Mouse (Mus musculus) liver, embryonic 11.5 days (tissue): ENCODE measurements around the gene Lexm. TPM values are rescaled to one million over a fixed set of nuclear protein-coding genes. Genes with fewer than 3 reads are reported as not detected.
A peak's percentile ranks its signal among the peaks of the same experiment; 100 is the strongest.

Experiments used
- ATAC-seq: fragments of 200-750 bp; cut with Nextera tagmentation; replicated peaks from 2 replicates; pipeline ENCODE4 v1.8.0; 2017; ENCODE audit warnings: moderate number of reproducible peaks, mild to moderate bottlenecking, moderate TSS enrichment, moderate library complexity; ENCODE audit not compliant: low FRiP score
- DNase-seq: peaks from one replicate; pipeline ENCODE4 v3.0.0-alpha.2; 2017; ENCODE audit warnings: low spot score
- H3K27ac ChIP-seq: fragments of 300-500 bp; sonication (generic); 2 replicates; pipeline ENCODE4 v1.5.1; 2014; ENCODE audit warnings: mild to moderate bottlenecking, low read depth, low read length, control low read depth
- H3K27me3 ChIP-seq: fragments of 300-500 bp; sonication (generic); replicated peaks from 2 replicates; pipeline ENCODE4 v1.6.1; 2014; ENCODE audit warnings: low read length, mixed read lengths; ENCODE audit not compliant: control insufficient read depth, insufficient read depth
- H3K36me3 ChIP-seq: fragments of 300-500 bp; sonication (generic); 2 replicates; pipeline ENCODE4 v1.6.1; 2014; ENCODE audit warnings: mild to moderate bottlenecking, low read length, moderate library complexity, mixed read lengths; ENCODE audit not compliant: control insufficient read depth, insufficient read depth
- H3K4me1 ChIP-seq: fragments of 300-500 bp; sonication (generic); replicated peaks from 2 replicates; pipeline ENCODE4 v1.6.1; 2014; ENCODE audit warnings: low read length, mixed read lengths; ENCODE audit not compliant: control insufficient read depth, insufficient read depth
- H3K4me2 ChIP-seq: fragments of 300-500 bp; sonication (generic); 2 replicates; pipeline ENCODE4 v1.6.1; 2014; ENCODE audit warnings: mild to moderate bottlenecking, control low read depth, moderate library complexity
- H3K4me3 ChIP-seq: fragments of 300-500 bp; sonication (generic); 2 replicates; pipeline ENCODE4 v1.5.1; 2014; ENCODE audit warnings: low read depth, low read length, control low read depth
- H3K9ac ChIP-seq: fragments of 300-500 bp; sonication (generic); 2 replicates; pipeline ENCODE4 v1.6.1; 2014; ENCODE audit warnings: low read depth, low read length, control low read depth
- H3K9me3 ChIP-seq: fragments of 300-500 bp; sonication (generic); 2 replicates; pipeline ENCODE4 v1.6.1; 2016; ENCODE audit warnings: low read length, inconsistent platforms, mixed read lengths; ENCODE audit not compliant: control insufficient read depth
- WGBS: fragments of 180-500 bp; shearing (Covaris S2); extraction: QIAGEN DNeasy Blood & Tissue Kit; methylation state at CpG from one replicate; pipeline ENCODE4 v1.1.7; 2014; 5-methylcytosine and 5-hydroxymethylcytosine counted together
- polyA plus RNA-seq: library from polyadenylated mRNA; unstranded; fragments of >200 nt; fragmentation: Nextera tagmentation; extraction: Ambion mirVana; gene quantifications from 2 replicates; pipeline ENCODE4 v1.2.1, GENCODE M21; 2014

Lexm gene
- 0.30 and 0.52 TPM in 2 replicates for polyA plus RNA-seq

DNA sequence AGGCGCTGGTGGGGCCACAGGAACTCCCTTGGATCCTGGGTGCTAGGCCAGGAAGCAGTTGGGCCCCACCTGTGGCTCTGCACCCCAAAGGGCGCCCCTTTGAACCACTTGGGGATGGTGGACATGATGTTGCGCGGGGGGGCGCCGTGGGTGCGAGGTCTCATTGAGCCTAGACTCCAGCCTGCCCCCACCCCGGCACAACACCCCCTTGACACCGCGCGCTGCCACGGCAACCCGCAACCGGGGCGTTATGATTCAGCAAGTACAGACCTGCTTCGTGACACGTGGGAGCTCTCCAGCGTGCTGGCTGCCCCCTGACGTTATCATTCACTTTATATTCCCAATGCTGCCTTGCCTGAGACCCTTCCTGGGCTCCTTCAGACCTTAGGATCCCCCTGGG lies at the start of gene Lexm:
Gene Lexm (minus strand): TSS at position 186 of the 400 bp plus-strand sequence.
- H3K4me1 ChIP-seq, result peaks cover 7% of the 10 kb centered on the region
- H3K36me3 ChIP-seq, result no peaks in the 10 kb centered on the region
- no peak within 1 kb of the TSS for H3K27ac ChIP-seq
- peaks cover 17% of the 10 kb centered on the region for H3K27me3 ChIP-seq
- peak within 1 kb of the TSS; percentile 29 for H3K4me3 ChIP-seq
- no peaks in the 10 kb centered on the region for H3K9me3 ChIP-seq
- ATAC-seq (no peak), DNase-seq (no peak)
- peak within 1 kb of the TSS; percentile 58 for H3K4me2 ChIP-seq
- 3% methylated on average over 19 of the region's 19 CpGs for WGBS
- H3K9ac ChIP-seq, result no peak within 1 kb of the TSS

DNA sequence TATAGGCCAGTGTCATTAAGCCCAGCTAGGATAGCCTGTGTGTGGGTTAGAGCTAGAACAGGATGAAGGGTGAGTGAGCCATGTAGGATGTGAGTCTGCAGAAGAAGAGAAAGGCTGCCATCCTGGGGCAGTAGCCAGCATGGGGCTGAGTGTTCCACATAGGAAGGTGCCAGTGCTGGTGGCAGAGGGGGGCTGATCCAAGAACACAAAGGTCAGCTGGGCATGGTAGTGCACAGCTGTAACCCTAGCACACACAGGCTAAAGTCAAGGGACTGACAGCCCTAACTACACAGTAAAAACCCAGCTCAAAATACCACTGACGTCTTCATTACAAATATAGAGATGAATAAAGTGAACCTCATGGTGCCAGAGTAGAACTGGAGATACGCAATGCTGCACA lies 49.5 kb upstream of the Lexm start:
- no peaks in the 10 kb centered on the region for H3K27me3 ChIP-seq
- H3K9me3 ChIP-seq, result no peaks in the 10 kb centered on the region
- H3K4me2 ChIP-seq, result no peak overlapping the region
- ATAC-seq (no peak), DNase-seq (no peak)
- WGBS, result 89% methylated on average over 2 of the region's 2 CpGs
- H3K9ac ChIP-seq, result no peak overlapping the region
- H3K4me1 ChIP-seq, result no peaks in the 10 kb centered on the region
- H3K36me3 ChIP-seq, result peaks cover 70% of the 10 kb centered on the region
- H3K27ac ChIP-seq, result no peak overlapping the region
- no peak overlapping the region for H3K4me3 ChIP-seq

- ATAC-seq, result no peak
- 89% methylated on average over 10 of the region's 10 CpGs for WGBS
- no peak overlapping the region for H3K4me3 ChIP-seq
Observed at GRCm38 (mm10) chr4:106665673-106666072, 48.6 kb upstream of the Lexm start.

DNA sequence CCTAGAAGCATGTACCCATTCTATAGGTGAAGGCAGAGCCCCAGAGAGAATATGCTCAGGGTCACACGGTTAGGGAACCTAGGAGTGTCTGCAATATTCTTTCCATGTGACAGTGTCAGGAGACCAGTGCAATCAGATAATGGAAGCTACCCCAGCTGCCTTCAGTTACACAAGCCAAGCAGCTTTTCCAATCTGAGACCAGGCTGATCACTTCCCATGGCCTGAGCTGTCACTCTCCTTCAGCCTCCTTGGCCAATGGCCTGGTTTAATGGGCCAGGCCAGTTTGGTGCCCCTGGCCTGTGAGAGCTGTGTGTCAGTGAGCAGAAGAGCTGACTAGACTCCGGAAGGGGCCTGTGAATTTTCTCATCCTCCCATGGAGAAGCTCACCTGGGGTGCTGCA lies 48.2 kb upstream of the Lexm start:
- Histone ChIP-seq H3K4me1 (no peaks in the 10 kb centered on the region), H3K27ac (no peak overlapping the region), H3K36me3 (peaks cover 66% of the 10 kb centered on the region), H3K4me2 (no peak overlapping the region), H3K9ac (no peak overlapping the region), H3K9me3 (no peaks in the 10 kb centered on the region), H3K4me3 (no peak overlapping the region), H3K27me3 (no peaks in the 10 kb centered on the region)
- 96% methylated on average over 2 of the region's 2 CpGs for WGBS
- ATAC-seq (no peak), DNase-seq (no peak)

More at GRCm38 (mm10) chr4:106665673-106666072, 48.6 kb upstream of the Lexm start:
- no peak overlapping the region for H3K9ac ChIP-seq
- no peak overlapping the region for H3K4me2 ChIP-seq
- no peak for DNase-seq
- no peaks in the 10 kb centered on the region for H3K27me3 ChIP-seq
- H3K9me3 ChIP-seq, result no peaks in the 10 kb centered on the region
- no peaks in the 10 kb centered on the region for H3K4me1 ChIP-seq
- H3K36me3 ChIP-seq, result peaks cover 66% of the 10 kb centered on the region
- H3K27ac ChIP-seq, result no peak overlapping the region

DNA sequence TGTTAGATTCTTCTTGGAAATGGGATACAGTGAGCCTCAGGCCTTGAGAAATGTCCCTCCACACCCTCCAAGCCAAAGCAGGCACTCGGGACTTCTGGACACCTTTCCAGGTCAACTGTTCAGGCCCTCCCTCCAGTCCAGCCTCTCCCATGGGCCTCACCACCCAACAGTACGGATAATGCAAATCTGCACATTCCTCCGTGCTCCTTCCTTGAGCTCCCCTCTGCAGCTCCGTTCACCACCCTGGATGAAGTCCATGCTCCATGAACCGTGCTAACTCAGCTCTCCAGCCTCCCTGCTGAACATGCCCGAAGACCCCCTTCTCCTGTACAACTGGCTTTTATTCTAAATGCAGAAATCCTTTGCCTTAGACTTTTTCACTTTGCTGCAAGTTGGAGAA lies 47.7 kb upstream of the Lexm start:
- H3K9ac ChIP-seq, result no peak overlapping the region
- WGBS, result 88% methylated on average over 6 of the region's 6 CpGs
- H3K27ac ChIP-seq, result no peak overlapping the region
- no peaks in the 10 kb centered on the region for H3K4me1 ChIP-seq
- H3K27me3 ChIP-seq, result no peaks in the 10 kb centered on the region
- no peak for DNase-seq
- H3K4me2 ChIP-seq, result no peak overlapping the region
- no peak overlapping the region for H3K4me3 ChIP-seq
- H3K9me3 ChIP-seq, result no peaks in the 10 kb centered on the region
- no peak for ATAC-seq
- H3K36me3 ChIP-seq, result peaks cover 65% of the 10 kb centered on the region

DNA sequence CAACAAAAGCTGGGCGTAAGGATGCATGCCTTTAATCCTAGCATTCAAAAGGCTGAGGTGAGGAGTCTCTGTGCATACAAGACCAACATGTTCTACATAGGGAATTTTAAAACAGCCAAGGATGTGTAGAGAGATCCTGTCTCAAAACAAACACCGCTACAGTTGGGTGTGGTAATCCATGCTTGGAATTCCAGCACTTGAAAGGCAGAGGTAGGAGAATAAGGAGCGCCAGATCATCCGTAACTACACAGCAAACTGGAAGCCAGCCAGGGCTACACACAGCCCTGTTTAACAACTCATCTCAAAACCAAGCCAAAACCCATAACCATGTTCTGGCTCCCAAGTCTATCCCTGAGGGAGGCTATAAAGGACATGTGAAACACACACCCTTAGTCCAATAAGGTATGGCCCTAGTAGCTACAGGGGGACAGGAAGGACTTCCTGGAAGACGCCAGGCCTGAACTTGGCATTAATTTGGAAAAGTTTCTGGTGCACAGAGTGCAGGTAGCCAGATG lies 47.0 kb upstream of the Lexm start:
- DNase-seq (no peak), ATAC-seq (no peak)
- 88% methylated on average over 5 of the region's 5 CpGs for WGBS
- no peak overlapping the region for H3K27ac ChIP-seq
- no peaks in the 10 kb centered on the region for H3K9me3 ChIP-seq
- H3K36me3 ChIP-seq, result peaks cover 65% of the 10 kb centered on the region
- H3K4me1 ChIP-seq, result no peaks in the 10 kb centered on the region
- no peak overlapping the region for H3K4me2 ChIP-seq
- H3K4me3 ChIP-seq, result no peak overlapping the region
- no peak overlapping the region for H3K9ac ChIP-seq
- no peaks in the 10 kb centered on the region for H3K27me3 ChIP-seq

- no peak overlapping the region for H3K4me3 ChIP-seq
- DNase-seq (no peak), ATAC-seq (no peak)
- H3K36me3 ChIP-seq, result peaks cover 17% of the 10 kb centered on the region
- no peaks in the 10 kb centered on the region for H3K27me3 ChIP-seq
- no peak overlapping the region for H3K9ac ChIP-seq
- no peak overlapping the region for H3K27ac ChIP-seq
- WGBS, result 91% methylated on average over 10 of the region's 10 CpGs
- no peak overlapping the region for H3K4me2 ChIP-seq
- H3K4me1 ChIP-seq, result peaks cover 5% of the 10 kb centered on the region
- no peaks in the 10 kb centered on the region for H3K9me3 ChIP-seq
Observed at GRCm38 (mm10) chr4:106655681-106656080, 38.6 kb upstream of the Lexm start.

DNA sequence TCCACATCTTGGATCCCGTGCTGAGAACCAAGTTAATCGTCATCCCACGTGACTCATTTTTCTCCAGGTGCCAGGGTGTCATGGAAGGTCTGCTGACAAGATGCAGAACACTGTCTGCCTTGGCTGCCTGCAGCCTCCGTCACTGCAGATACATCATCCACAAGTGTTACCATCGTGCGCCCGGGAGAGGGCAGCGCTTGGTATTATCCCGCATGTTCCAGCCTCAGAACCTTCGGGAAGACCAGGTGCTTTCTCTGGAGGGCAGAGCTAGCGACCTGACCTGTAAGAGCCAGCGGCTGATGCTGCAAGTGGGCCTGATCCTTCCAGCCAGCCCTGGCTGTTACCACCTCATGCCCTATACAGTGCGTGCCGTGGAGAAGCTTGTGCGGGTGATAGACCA lies 36.0 kb upstream of the Lexm start:
- no peak for ATAC-seq

GRCm38 (mm10) chr4:106652546-106652945 lies 35.5 kb upstream of the Lexm start:
- Histone ChIP-seq H3K27me3 (no peaks in the 10 kb centered on the region), H3K4me3 (no peak overlapping the region), H3K27ac (no peak overlapping the region), H3K9ac (no peak overlapping the region), H3K4me1 (peaks cover 5% of the 10 kb centered on the region), H3K4me2 (no peak overlapping the region), H3K36me3 (peaks cover 2% of the 10 kb centered on the region; the same call in 1 of the 2 replicates), H3K9me3 (no peaks in the 10 kb centered on the region)
- 81% methylated on average over 3 of the region's 3 CpGs for WGBS
- DNase-seq, result no peak
- no peak for ATAC-seq

More for the DNA sequence above, 36.0 kb upstream of the Lexm start:
- DNase-seq, result no peak
- H3K9ac ChIP-seq, result no peak overlapping the region
- no peak overlapping the region for H3K4me2 ChIP-seq
- H3K27ac ChIP-seq, result no peak overlapping the region
- WGBS, result 92% methylated on average over 15 of the region's 15 CpGs
- no peak overlapping the region for H3K4me3 ChIP-seq
- H3K9me3 ChIP-seq, result no peaks in the 10 kb centered on the region
- peaks cover 2% of the 10 kb centered on the region; the same call in 1 of the 2 replicates for H3K36me3 ChIP-seq
- peaks cover 5% of the 10 kb centered on the region for H3K4me1 ChIP-seq
- no peaks in the 10 kb centered on the region for H3K27me3 ChIP-seq
